Mouse (Mus musculus) forebrain, embryonic 16.5 days (tissue): ENCODE data around the gene Fut8. TPM values are rescaled to one million over a fixed set of nuclear protein-coding genes. Genes with fewer than 3 reads are reported as not detected.

ENCODE experiments used
- ATAC-seq: fragments of 200-750 bp; cut with Nextera tagmentation; 2 replicates; pipeline ENCODE4 v1.8.0; 2017; ENCODE audit warnings: mild to moderate bottlenecking, moderate library complexity
- H3K27ac ChIP-seq: fragments of 300-500 bp; sonication (generic); 2 replicates; pipeline ENCODE4 v1.5.1; 2014; ENCODE audit warnings: low read length, control low read depth
- H3K27me3 ChIP-seq: fragments of 300-500 bp; sonication (generic); replicated peaks from 2 replicates; pipeline ENCODE4 v1.6.1; 2014; ENCODE audit warnings: low read length; ENCODE audit not compliant: control insufficient read depth, insufficient read depth
- H3K36me3 ChIP-seq: fragments of 300-500 bp; sonication (generic); 2 replicates; pipeline ENCODE4 v1.6.1; 2014; ENCODE audit not compliant: control insufficient read depth, insufficient read depth
- H3K4me1 ChIP-seq: fragments of 300-500 bp; sonication (generic); replicated peaks from 2 replicates; pipeline ENCODE4 v1.6.1; 2014; ENCODE audit warnings: low read length; ENCODE audit not compliant: control insufficient read depth, insufficient read depth
- H3K4me2 ChIP-seq: fragments of 300-500 bp; sonication (generic); 2 replicates; pipeline ENCODE4 v1.6.1; 2014; ENCODE audit warnings: mild to moderate bottlenecking, low read length, control low read depth
- H3K4me3 ChIP-seq: fragments of 300-500 bp; sonication (generic); replicated peaks from 2 replicates; pipeline ENCODE4 v1.5.1; 2014; ENCODE audit warnings: mild to moderate bottlenecking, low read length, control low read depth
- H3K9ac ChIP-seq: fragments of 300-500 bp; sonication (generic); replicated peaks from 2 replicates; pipeline ENCODE4 v1.6.1; 2014; ENCODE audit warnings: low read depth, low read length, control low read depth
- H3K9me3 ChIP-seq: fragments of 300-500 bp; sonication (generic); 2 replicates; pipeline ENCODE4 v1.6.1; 2016; ENCODE audit warnings: low read length; ENCODE audit not compliant: control insufficient read depth
- WGBS: fragments of 180-500 bp; shearing (Covaris S2); extraction: QIAGEN DNeasy Blood & Tissue Kit; methylation state at CpG from one replicate; pipeline ENCODE4 v1.1.7; 2014; 5-methylcytosine and 5-hydroxymethylcytosine counted together
- polyA plus RNA-seq: library from polyadenylated mRNA; unstranded; fragments of >200 nt; fragmentation: Nextera tagmentation; extraction: Ambion mirVana; gene quantifications from 2 replicates; pipeline ENCODE4 v1.2.1, GENCODE M21; 2015

Gene Fut8
- polyA plus RNA-seq, 1 experiment from 2014 or later, result 37.9 TPM

- Histone ChIP-seq H3K27ac (no peak overlapping the region), H3K4me1 (no peaks in the 10 kb centered on the region), H3K4me3 (no peak overlapping the region), H3K27me3 (no peaks in the 10 kb centered on the region), H3K9me3 (no peaks in the 10 kb centered on the region), H3K4me2 (no peak overlapping the region), H3K36me3 (no peaks in the 10 kb centered on the region), H3K9ac (no peak overlapping the region)
- 62% methylated on average over 3 of the region's 3 CpGs for WGBS
- ATAC-seq, result no peak
Measured at GRCm38 (mm10) chr12:77324142-77324541, 86.2 kb downstream of the Fut8 start.

GRCm38 (mm10) chr12:77346521-77346920 is 108.6 kb downstream of the Fut8 start:
- no peaks in the 10 kb centered on the region for H3K36me3 ChIP-seq
- ATAC-seq, result no peak
- 79% methylated on average over 1 of the region's 1 CpGs for WGBS
- no peaks in the 10 kb centered on the region for H3K9me3 ChIP-seq
- H3K9ac ChIP-seq, result no peak overlapping the region
- H3K4me3 ChIP-seq, result no peak overlapping the region
- no peaks in the 10 kb centered on the region for H3K4me1 ChIP-seq
- H3K4me2 ChIP-seq, result no peak overlapping the region
- no peaks in the 10 kb centered on the region for H3K27me3 ChIP-seq
- no peak overlapping the region for H3K27ac ChIP-seq

- Histone ChIP-seq H3K36me3 (no peaks in the 10 kb centered on the region), H3K4me1 (no peaks in the 10 kb centered on the region), H3K9me3 (no peaks in the 10 kb centered on the region), H3K27me3 (no peaks in the 10 kb centered on the region), H3K4me3 (no peak overlapping the region), H3K27ac (no peak overlapping the region), H3K9ac (no peak overlapping the region), H3K4me2 (no peak overlapping the region)
- no peak for ATAC-seq
Measured at GRCm38 (mm10) chr12:77349543-77349942, 111.6 kb downstream of the Fut8 start.

- H3K9ac ChIP-seq, result no peak overlapping the region
- WGBS, result 94% methylated on average over 1 of the region's 1 CpGs
Measured at GRCm38 (mm10) chr12:77415720-77416119, 177.8 kb downstream of the Fut8 start.

GRCm38 (mm10) chr12:77421667-77422393 is 183.9 kb downstream of the Fut8 start:
- no peaks in the 10 kb centered on the region for H3K9me3 ChIP-seq
- no peak overlapping the region for H3K9ac ChIP-seq
- H3K27me3 ChIP-seq, result no peaks in the 10 kb centered on the region
- no peaks in the 10 kb centered on the region for H3K4me1 ChIP-seq
- no peak overlapping the region for H3K27ac ChIP-seq
- no peaks in the 10 kb centered on the region for H3K36me3 ChIP-seq
- no peak overlapping the region for H3K4me3 ChIP-seq
- WGBS, result 89% methylated on average over 6 of the region's 6 CpGs
- H3K4me2 ChIP-seq, result no peak overlapping the region
- no peak for ATAC-seq

More at GRCm38 (mm10) chr12:77415720-77416119, 177.8 kb downstream of the Fut8 start:
- Histone ChIP-seq H3K36me3 (no peaks in the 10 kb centered on the region), H3K4me1 (no peaks in the 10 kb centered on the region), H3K9me3 (no peaks in the 10 kb centered on the region), H3K27ac (no peak overlapping the region), H3K4me3 (no peak overlapping the region), H3K27me3 (no peaks in the 10 kb centered on the region), H3K4me2 (no peak overlapping the region)
- ATAC-seq, result no peak

- no peak overlapping the region for H3K4me2 ChIP-seq
- 37% methylated on average over 3 of the region's 3 CpGs for WGBS
- ATAC-seq, result no peak
- no peak overlapping the region for H3K4me3 ChIP-seq
- H3K9me3 ChIP-seq, result no peaks in the 10 kb centered on the region
- H3K4me1 ChIP-seq, result no peaks in the 10 kb centered on the region
- no peaks in the 10 kb centered on the region for H3K27me3 ChIP-seq
- no peak overlapping the region for H3K27ac ChIP-seq
- no peak overlapping the region for H3K9ac ChIP-seq
- no peaks in the 10 kb centered on the region for H3K36me3 ChIP-seq
Measured at GRCm38 (mm10) chr12:77426093-77426492, 188.2 kb downstream of the Fut8 start.

GRCm38 (mm10) chr12:77428165-77428564 is 190.2 kb downstream of the Fut8 start:
- H3K36me3 ChIP-seq, result no peaks in the 10 kb centered on the region
- no peak for ATAC-seq
- H3K9me3 ChIP-seq, result no peaks in the 10 kb centered on the region
- no peak overlapping the region for H3K9ac ChIP-seq
- H3K4me1 ChIP-seq, result no peaks in the 10 kb centered on the region
- H3K27me3 ChIP-seq, result no peaks in the 10 kb centered on the region
- H3K4me2 ChIP-seq, result no peak overlapping the region
- no peak overlapping the region for H3K27ac ChIP-seq
- no peak overlapping the region for H3K4me3 ChIP-seq
- 74% methylated on average over 1 of the region's 1 CpGs for WGBS

GRCm38 (mm10) chr12:77429381-77429780 is 191.5 kb downstream of the Fut8 start:
- no peak overlapping the region for H3K9ac ChIP-seq
- H3K27me3 ChIP-seq, result no peaks in the 10 kb centered on the region
- ATAC-seq, result no peak
- H3K4me2 ChIP-seq, result no peak overlapping the region
- H3K36me3 ChIP-seq, result no peaks in the 10 kb centered on the region
- no peaks in the 10 kb centered on the region for H3K9me3 ChIP-seq
- H3K4me3 ChIP-seq, result no peak overlapping the region
- no peaks in the 10 kb centered on the region for H3K4me1 ChIP-seq
- H3K27ac ChIP-seq, result no peak overlapping the region

- no peak for ATAC-seq
- Histone ChIP-seq H3K4me3 (no peak overlapping the region), H3K4me1 (no peaks in the 10 kb centered on the region), H3K9ac (no peak overlapping the region), H3K36me3 (no peaks in the 10 kb centered on the region), H3K27ac (no peak overlapping the region), H3K27me3 (no peaks in the 10 kb centered on the region), H3K9me3 (no peaks in the 10 kb centered on the region), H3K4me2 (no peak overlapping the region)
- WGBS, result 49% methylated on average over 2 of the region's 2 CpGs
Measured at GRCm38 (mm10) chr12:77436733-77437132, 198.8 kb downstream of the Fut8 start.

GRCm38 (mm10) chr12:77450816-77451215 is 212.9 kb downstream of the Fut8 start:
- Histone ChIP-seq H3K4me3 (no peak overlapping the region), H3K27ac (no peak overlapping the region), H3K36me3 (no peaks in the 10 kb centered on the region), H3K9ac (no peak overlapping the region), H3K9me3 (no peaks in the 10 kb centered on the region), H3K27me3 (no peaks in the 10 kb centered on the region), H3K4me2 (no peak overlapping the region), H3K4me1 (no peaks in the 10 kb centered on the region)
- WGBS, result 92% methylated on average over 2 of the region's 2 CpGs
- no peak for ATAC-seq
